Mouse (Mus musculus) ES-E14 (cell line): Measurements from ENCODE around the gene BC005624.

Source experiments
- HCFC1 ChIP-seq: IDR thresholded peaks from 2 replicates; pipeline ENCODE4 v1.6.1; 2012; ENCODE audit warnings: low read length, inconsistent platforms, borderline replicate concordance; ENCODE audit not compliant: insufficient read depth
- MAFK ChIP-seq: IDR thresholded peaks from 2 replicates; pipeline ENCODE4 v1.6.1; 2014; ENCODE audit warnings: mild to moderate bottlenecking, low read depth, low read length, inconsistent platforms; ENCODE audit not compliant: insufficient read depth
- ZC3H11A ChIP-seq: IDR thresholded peaks from 2 replicates; pipeline ENCODE4 v1.6.1; 2012; ENCODE audit warnings: low read depth, mild to moderate bottlenecking, inconsistent platforms, low read length, borderline replicate concordance
- ZNF384 ChIP-seq: IDR thresholded peaks from 2 replicates; pipeline ENCODE4 v1.6.1; 2012; ENCODE audit warnings: low read depth, low read length, inconsistent platforms

DNA sequence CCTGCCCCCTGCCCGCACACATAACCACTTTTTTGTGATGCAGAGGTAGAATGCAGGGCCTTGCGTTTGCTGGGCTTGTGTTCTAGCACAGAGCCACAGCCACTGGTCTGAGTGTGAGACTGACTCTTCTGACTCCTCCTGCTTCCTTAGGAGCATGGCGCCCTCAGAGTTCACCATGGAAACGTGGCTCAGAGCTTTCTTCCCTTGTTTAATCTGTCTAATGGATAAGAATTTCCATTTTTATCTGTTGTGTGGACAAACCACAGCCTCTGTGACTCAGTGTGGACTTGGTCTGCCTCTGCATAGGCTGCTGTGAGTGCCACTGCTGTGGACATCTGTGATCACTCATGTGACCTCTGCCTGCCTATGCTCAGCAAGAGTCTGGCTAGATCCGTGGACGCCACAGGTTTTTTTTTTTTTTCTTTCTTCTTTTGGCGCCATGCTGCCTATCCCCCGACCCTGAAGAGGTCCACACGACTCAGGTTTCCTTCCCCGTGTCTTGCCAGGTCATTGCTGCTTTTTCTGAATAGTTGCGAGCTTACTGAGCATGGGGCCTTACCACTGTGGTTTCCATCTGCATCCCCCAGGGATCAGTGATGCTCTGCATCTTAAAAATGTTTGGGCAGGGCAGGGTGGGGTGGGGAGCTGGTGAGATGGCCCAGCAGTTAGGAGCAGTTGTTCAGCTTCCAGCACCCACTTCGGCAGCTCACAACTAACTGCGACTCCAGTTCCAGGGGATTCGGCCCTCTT is 31.5 kb upstream of the BC005624 start:
- no peak for TF ChIP-seq MAFK
- TF ChIP-seq HCFC1, result no peak
- TF ChIP-seq ZNF384, result no peak
- TF ChIP-seq ZC3H11A, result no peak
